14 mouse cellular contexts compared by ENCODE assay signal in genomic region chr4:119096401-119096800, GRCm38 (mm10). TPM values are rescaled to one million over a fixed set of nuclear protein-coding genes. Genes with fewer than 3 reads are reported as not detected.
DNase-seq lines count a peak whose midpoint lies in the region; ATAC-seq and TF ChIP-seq lines count a peak whose summit lies in the region.
"Had no signal": no experiment of that assay in that cellular context is flagged by ENCODE, and none has a peak within 500 bp of the region (broad histone marks: within the 10 kb centered on the region; RNA-seq: fewer than 3 reads in every experiment).

No protein-coding gene starts in this region.

- no peak overlapping the region for H3K4me3 ChIP-seq in heart, embryonic 13.5 days
- no peak overlapping the region for H3K4me3 ChIP-seq in stomach, postnatal 0 days (ENCODE audit: low read depth, low read length)

- no peak overlapping the region for H3K27ac ChIP-seq in heart, embryonic 13.5 days (replicated peaks)
- no peak overlapping the region for H3K27ac ChIP-seq in stomach, postnatal 0 days (replicated peaks)
- H3K27ac ChIP-seq: macrophage had no signal

- WGBS in heart, embryonic 13.5 days: 45% methylated on average over 3 of the region's 3 CpGs
- 60% methylated on average over 3 of the region's 3 CpGs for WGBS in stomach, postnatal 0 days

- peak; percentile 96 for DNase-seq in heart, adult 11 months
- no peak for DNase-seq in heart, adult 8-10 months (ENCODE audit: low spot score)
- peak; percentile 45 to 55 for DNase-seq in kidney, postnatal 36 days
- no peak for DNase-seq in kidney, postnatal 4 days
- DNase-seq in stomach, postnatal 0 days (ENCODE audit: low spot score): no peak
- DNase-seq: cerebellum, adult 9-11 months; lung, adult 2 months; right cerebral cortex, postnatal 14 days; thymus, postnatal 25 days had no signal

- peak overlapping the region; percentile 33; the same call in 1 of the 2 replicates for H3K9ac ChIP-seq in heart, embryonic 13.5 days
- H3K9ac ChIP-seq in stomach, postnatal 0 days (ENCODE audit: low read length): no peak overlapping the region

- no peaks in the 10 kb centered on the region for H3K9me3 ChIP-seq in heart, embryonic 13.5 days
- no peaks in the 10 kb centered on the region for H3K9me3 ChIP-seq in stomach, postnatal 0 days (ENCODE audit: control insufficient read depth, low read length)

- 0 out of 2 replicates have a peak, but pooled peaks cover 7% of the 10 kb centered on the region for H3K27me3 ChIP-seq in heart, embryonic 13.5 days (replicated peaks)
- H3K27me3 ChIP-seq in stomach, postnatal 0 days (ENCODE audit: control insufficient read depth, insufficient read depth, low read length): no peaks in the 10 kb centered on the region

- no peak for TF ChIP-seq CTCF in stomach, postnatal 0 days (IDR thresholded peaks at IDR 0.05; ENCODE audit: low read depth)

- no peak overlapping the region for H3K4me2 ChIP-seq in heart, embryonic 13.5 days
- no peak overlapping the region for H3K4me2 ChIP-seq in stomach, postnatal 0 days (replicated peaks; ENCODE audit: low read depth)
- H3K4me2 ChIP-seq: midbrain, embryonic 11.5 days had no signal

- H3K36me3 ChIP-seq in heart, embryonic 13.5 days: no peaks in the 10 kb centered on the region
- H3K36me3 ChIP-seq in stomach, postnatal 0 days (ENCODE audit: control insufficient read depth, insufficient read depth, low read length): no peaks in the 10 kb centered on the region

- peaks cover 21% of the 10 kb centered on the region for H3K4me1 ChIP-seq in heart, embryonic 13.5 days
- H3K4me1 ChIP-seq in stomach, postnatal 0 days (replicated peaks; ENCODE audit: control insufficient read depth, insufficient read depth): peaks cover 4% of the 10 kb centered on the region

- no peak for TF ChIP-seq EP300 in stomach, postnatal 0 days (optimal IDR thresholded peaks at IDR 0.05)

- ATAC-seq in heart, embryonic 13.5 days (ENCODE audit: extremely low read depth, insufficient number of reproducible peaks, low FRiP score, low TSS enrichment): no peak
- peak; percentile 25; the same call in 1 of the 2 replicates for ATAC-seq in stomach, postnatal 0 days (ENCODE audit: low FRiP score, low TSS enrichment)
- no peak for ATAC-seq in CD4-positive, CD25-positive, alpha-beta regulatory T cell, adult 4 months
- ATAC-seq: inflammation-experienced regulatory T-cells, adult 6 months had no signal

RNA-seq across cellular contexts. Expression of gene Slc2a1, which starts 12.1 kb away (rescaled TPM):
- total RNA-seq in heart, adult 8-10 months (2022): 10 to 100 TPM; 12.6 to 22.5 (median 14.9) TPM
- 180 and 217 TPM in 2 replicates for polyA plus RNA-seq in heart, embryonic 13.5 days (2015; fragmentation: Nextera tagmentation; extraction: Ambion mirVana)
- 36.9 and 39.8 TPM in 2 replicates for polyA plus RNA-seq in stomach, postnatal 0 days (2015; fragmentation: Nextera tagmentation; extraction: Ambion mirVana)
- 10 to 100 TPM; 33.8 to 49.9 TPM for polyA plus RNA-seq in CD4-positive, CD25-positive, alpha-beta regulatory T cell, adult 4 months (2017; shearing (Covaris generic))

Comparison
In these comparisons a context has a peak if more than half of its experiments do, and no peak if none do; other contexts are left out.
1. DNase-seq: peak in heart, adult 11 months (single experiment) and kidney, postnatal 36 days (2 of 2); none in heart, adult 8-10 months (single experiment), kidney, postnatal 4 days (0 of 2) and stomach, postnatal 0 days (single experiment).